Mouse (Mus musculus): ENCODE data around the gene Nisch.

Nisch gene

DNA sequence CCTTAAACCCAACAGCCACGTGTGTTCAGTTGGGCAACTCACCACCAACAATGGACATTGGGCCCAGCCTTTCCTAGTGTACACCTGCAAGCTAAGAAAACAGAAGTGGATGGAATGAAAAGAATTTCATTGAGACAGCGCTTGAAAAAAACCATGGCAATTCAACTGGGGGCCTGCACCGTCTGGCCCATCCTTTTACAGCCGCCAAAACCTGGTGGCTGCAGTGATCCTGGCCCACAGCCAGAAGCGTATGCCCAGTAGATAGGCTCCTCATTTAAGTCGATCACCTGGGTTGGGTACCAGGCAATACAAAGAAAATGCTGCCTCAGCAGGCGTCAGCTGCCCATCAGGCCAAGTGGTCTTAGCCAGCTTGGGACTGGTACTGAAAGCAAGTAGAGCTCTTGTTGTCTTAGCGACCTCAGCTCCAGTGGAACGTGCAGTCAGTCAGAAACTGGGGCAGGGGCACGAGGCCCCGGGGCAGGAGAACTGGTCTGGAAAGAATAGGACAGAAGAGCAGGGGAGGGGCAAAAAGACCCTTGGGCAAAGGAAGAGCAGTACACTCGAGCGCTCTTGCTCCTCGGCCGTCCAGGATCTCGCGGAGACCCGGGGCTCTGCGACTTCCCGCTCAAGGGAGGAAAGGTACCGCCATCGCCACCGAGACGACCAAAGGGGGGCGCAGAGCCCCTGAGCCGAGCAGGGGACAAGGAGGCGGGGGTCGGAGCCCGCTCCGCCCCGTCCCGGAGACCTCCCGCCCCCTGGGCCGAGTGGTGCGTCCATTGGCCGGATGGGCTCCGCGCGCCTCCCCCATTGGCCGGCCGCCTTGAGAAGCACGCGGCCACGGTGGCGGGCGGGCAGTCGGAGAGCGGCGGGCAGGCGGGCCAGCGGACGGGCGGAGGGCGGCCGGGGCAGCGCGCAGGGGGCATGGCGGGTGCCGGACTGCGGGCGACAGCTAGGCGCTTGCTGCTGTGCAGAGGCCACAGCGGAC, 86.2 kb downstream of the Nisch start, which contains the start of gene Nt5dc2:
Nt5dc2 (plus strand) TSS at position 818 of the 985 bp plus-strand sequence.
- DNase-seq (ENCODE audit: low spot score in 2 of 2), result peak; percentile 76 to 86

- DNase-seq (ENCODE audit: low spot score in 2 of 2), result no peak
These were observed 87.2 kb downstream of the Nisch start for GRCm38 (mm10) chr14:31129326-31130235.

DNA sequence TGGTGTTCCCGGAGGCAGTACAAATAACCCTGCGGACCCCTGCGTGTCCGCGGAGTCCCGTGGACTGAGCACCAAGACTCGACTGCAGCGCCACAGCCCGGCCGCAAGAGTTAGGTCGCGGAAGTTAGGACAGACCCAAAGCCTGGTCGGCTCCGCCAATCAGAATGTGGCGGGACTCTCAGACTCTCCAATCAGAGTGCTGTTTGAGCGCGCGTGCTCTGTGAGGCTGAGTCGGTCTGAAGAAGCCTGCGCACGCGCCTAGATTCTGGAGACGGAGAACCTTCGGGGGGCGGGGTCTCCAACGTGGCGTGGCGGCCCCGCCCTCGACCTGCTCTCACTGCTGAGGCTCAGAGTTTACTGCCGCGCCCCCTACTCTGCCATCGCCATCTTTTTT, 87.9 kb downstream of the Nisch start, which contains the start of gene Smim4:
Smim4 (minus strand) TSS at position 131 of the 394 bp plus-strand sequence.
- peak; percentile 84 to 98 for DNase-seq (ENCODE audit: low spot score in 2 of 2)

GRCm38 (mm10) chr14:31128101-31128825, 88.5 kb downstream of the Nisch start:
- peak in 1 of 2 experiments; percentile 61 for DNase-seq (ENCODE audit: low spot score in 2 of 2)

DNA sequence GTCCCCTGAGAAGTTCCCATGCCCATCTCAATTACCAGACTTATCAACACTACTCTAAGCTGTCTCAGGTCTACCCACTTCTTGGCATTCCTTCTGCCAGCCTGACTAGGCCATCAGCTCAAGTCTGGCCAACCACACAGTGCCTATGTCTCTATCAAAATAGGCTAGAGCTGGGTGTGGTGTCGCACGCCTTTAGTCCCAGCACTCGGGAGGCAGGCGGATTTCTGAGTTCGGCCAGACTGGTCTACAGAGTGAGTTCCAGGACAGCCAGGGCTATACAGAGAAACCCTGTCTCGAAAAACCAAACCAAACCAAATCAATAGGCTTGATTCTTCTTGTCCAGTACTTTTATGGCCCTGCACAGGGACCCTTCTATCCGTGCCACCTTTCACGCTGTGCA, 89.9 kb downstream of the Nisch start:
- DNase-seq (ENCODE audit: low spot score in 2 of 2), result no peak

DNA sequence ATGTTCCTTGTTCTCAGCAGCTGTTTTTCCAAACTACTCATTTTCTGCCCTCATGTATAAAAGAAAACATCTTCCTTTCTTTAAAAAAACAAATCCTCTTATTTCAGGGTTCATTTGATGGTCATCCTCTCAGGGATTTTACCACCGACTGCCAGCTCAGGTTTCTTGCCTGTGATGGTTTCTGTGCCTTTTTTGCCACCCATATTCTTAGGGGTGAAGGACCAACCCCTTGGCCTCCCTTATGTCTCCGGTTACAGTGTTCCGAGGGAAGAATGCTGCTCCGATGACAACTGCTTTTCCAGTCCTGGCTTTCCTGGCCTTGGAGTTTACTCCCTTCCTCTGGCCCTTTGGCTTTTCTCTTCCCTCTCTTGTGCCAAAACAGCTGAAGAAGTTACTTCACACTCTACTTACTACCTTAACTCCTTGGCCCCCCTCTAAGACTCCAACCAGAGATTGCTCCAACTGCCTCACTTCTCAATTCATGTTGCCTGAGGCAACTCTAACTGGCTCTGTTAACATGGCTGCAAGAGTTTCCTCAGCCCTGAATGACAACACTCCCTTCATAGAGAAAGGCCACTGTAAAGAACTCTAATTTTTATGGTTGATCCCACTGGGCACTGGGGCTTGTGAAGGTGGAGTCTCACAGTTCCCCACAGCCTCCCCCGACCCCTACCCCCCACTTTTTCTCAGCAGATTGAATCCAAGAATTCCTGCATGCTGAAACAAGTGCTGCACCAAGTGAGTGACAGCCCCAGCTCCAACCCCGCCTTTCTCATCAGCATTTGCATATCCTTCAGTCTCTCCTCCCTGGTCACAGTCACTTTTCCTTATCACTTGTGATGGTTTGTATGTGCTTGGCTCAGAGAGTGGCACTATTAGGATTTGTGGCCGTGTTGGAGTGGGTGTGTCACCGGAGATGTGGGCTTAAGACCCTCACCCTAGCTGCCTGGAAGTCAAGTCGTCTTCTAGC, 91.4 kb downstream of the Nisch start:
- DNase-seq (ENCODE audit: low spot score in 2 of 2), result no peak
